Mouse (Mus musculus) liver, embryonic 16.5 days (tissue): ENCODE measurements at regions not wholly inside any gene's neighbourhood (a gene's known extent, or its start where the extent isn't known, plus 50 kb on each side); places are given as distances from the start of the nearest gene placed in this dataset.

Experiments
- ATAC-seq: fragments of 200-750 bp; cut with Nextera tagmentation; 2 replicates; pipeline ENCODE4 v1.8.0; 2017; ENCODE audit warnings: low read depth, mild to moderate bottlenecking, moderate number of reproducible peaks, moderate library complexity
- H3K27ac ChIP-seq: fragments of 300-500 bp; sonication (generic); 2 replicates; pipeline ENCODE4 v1.5.1; 2014; ENCODE audit warnings: mild to moderate bottlenecking, low read length
- H3K27me3 ChIP-seq: fragments of 300-500 bp; sonication (generic); 2 replicates; pipeline ENCODE4 v1.6.1; 2014; ENCODE audit warnings: low read depth, low read length, mixed read lengths; ENCODE audit not compliant: control insufficient read depth, insufficient read depth
- H3K36me3 ChIP-seq: fragments of 300-500 bp; sonication (generic); 2 replicates; pipeline ENCODE4 v1.6.1; 2014; ENCODE audit warnings: mild to moderate bottlenecking; ENCODE audit not compliant: control insufficient read depth, insufficient read depth
- H3K4me1 ChIP-seq: fragments of 300-500 bp; sonication (generic); 2 replicates; pipeline ENCODE4 v1.6.1; 2014; ENCODE audit warnings: low read depth, low read length, mixed read lengths; ENCODE audit not compliant: control insufficient read depth
- H3K4me2 ChIP-seq: fragments of 300-500 bp; sonication (generic); 2 replicates; pipeline ENCODE4 v1.6.1; 2014; ENCODE audit warnings: low read depth, low read length, mixed read lengths
- H3K4me3 ChIP-seq: fragments of 300-500 bp; sonication (generic); 2 replicates; pipeline ENCODE4 v1.5.1; 2014; ENCODE audit warnings: low read depth, mild to moderate bottlenecking, low read length
- H3K9ac ChIP-seq: fragments of 300-500 bp; sonication (generic); 2 replicates; pipeline ENCODE4 v1.6.1; 2014; ENCODE audit warnings: low read depth, low read length
- H3K9me3 ChIP-seq: fragments of 300-500 bp; sonication (generic); replicated peaks from 2 replicates; pipeline ENCODE4 v1.6.1; 2016; ENCODE audit warnings: low read length; ENCODE audit not compliant: control insufficient read depth

- Histone ChIP-seq H3K27ac (no peak overlapping the region), H3K4me3 (no peak overlapping the region), H3K4me1 (no peaks in the 10 kb centered on the region), H3K4me2 (no peak overlapping the region), H3K9me3 (no peaks in the 10 kb centered on the region), H3K27me3 (no peaks in the 10 kb centered on the region), H3K36me3 (no peaks in the 10 kb centered on the region), H3K9ac (no peak overlapping the region)
- no peak for ATAC-seq
These were observed 53.0 kb upstream of the Gm4301 start for GRCm38 (mm10) chr10:100282471-100282870.
